Mouse (Mus musculus) adrenal gland, adult 2 months (tissue): ENCODE measurements around the gene Lrrc25. TPM values are rescaled to one million over a fixed set of nuclear protein-coding genes. Genes with fewer than 3 reads are reported as not detected.

ENCODE experiments used
- DNase-seq: peaks from one replicate; pipeline ENCODE4 v3.0.0; 2021
- polyA plus RNA-seq: library from polyadenylated mRNA; depleted of rRNA; stranded (reverse); fragments of >200 nt; gene quantifications from 2 replicates; pipeline ENCODE4 v1.2.3, GENCODE M21; 2012
- total RNA-seq, 2 experiments: library from RNA; stranded (reverse); gene quantifications; 2 replicates each; pipeline ENCODE4 v1.2.3; 2021

Lrrc25 gene
- total and polyA plus RNA-seq, 3 experiments: 1.8 to 8.4 (median 3.6) TPM

DNA sequence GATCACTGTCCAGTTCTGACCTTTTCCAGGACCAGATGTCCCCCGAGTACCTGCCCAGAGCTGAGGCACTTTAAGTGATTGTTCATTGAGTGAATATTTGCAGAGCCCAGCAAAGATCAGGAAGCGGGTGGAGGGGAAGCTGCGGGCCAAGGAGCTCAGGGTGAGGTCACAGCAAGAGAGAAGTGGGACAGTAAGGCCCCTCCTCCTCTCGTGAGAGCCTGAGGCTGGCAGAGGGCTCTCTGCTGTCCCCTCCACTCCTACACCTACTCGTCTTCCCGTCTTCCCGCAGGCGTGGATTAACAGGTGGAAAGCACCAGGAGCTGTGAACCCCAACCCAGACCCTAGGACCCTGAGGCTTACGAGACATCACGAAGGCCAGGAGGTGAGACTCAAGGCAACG, 690 bp downstream of the Lrrc25 start:
- no peak for DNase-seq

DNA sequence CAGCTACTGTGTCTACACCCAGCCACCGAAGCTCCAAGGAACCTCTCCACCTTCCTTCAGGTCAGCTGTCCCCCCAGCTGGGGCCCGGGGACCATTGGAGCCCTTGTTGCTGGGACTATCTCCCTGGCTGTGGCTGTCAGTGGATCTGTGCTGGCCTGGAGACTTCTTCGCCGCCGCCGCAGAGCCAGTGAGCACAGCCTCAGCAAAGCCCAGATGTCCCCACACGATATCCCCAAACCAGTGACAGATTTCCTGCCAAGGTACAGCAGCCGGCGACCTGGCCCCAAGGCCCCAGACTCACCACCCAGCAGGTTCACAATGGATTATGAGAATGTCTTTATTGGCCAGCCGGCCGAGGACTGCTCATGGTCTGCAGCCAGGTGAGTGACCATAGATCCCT, 2.0 kb downstream of the Lrrc25 start:
- DNase-seq: no peak

DNA sequence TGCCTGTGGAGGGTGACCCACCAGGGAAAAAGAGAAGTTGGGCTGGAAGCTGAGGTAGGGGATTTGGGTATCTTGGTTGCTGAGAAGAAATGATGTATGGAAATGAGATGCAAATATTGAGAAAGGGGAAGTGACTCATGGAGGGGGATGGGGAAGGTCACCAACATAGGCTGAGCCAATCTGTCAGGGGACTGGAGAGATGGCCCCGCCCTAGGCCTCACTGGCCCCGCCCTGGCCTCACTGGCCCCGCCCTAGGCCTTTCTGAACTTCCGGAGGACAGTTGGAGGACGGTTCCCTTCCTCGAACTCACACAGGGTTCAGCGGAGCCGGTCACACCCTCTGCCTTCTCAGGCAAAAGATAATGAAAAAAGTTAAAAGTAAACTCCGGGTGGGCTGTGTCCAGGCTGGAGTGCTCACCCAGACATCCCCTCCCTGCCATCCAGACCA, 3.0 kb downstream of the Lrrc25 start:
- no peak for DNase-seq

DNA sequence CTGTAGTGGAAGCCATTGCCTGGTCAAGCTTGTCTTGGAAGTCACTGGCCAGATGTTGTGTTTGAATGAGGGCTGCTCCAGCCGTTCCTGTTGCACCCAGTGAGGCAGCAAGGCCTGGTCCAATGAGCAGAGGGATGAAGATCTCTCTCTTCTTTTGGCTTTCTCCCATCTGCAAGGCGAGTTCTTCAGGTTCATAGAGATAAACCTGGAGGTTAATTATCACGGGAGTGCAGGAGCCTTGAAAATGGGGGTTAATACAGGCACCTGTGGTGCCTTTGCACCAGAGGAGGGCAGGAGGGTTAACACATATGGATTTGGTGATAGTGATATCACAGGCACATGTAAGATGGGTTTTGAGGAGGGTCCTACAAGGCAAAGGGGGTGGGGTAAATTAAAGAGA, 6.3 kb downstream of the Lrrc25 start:
- no peak for DNase-seq

DNA sequence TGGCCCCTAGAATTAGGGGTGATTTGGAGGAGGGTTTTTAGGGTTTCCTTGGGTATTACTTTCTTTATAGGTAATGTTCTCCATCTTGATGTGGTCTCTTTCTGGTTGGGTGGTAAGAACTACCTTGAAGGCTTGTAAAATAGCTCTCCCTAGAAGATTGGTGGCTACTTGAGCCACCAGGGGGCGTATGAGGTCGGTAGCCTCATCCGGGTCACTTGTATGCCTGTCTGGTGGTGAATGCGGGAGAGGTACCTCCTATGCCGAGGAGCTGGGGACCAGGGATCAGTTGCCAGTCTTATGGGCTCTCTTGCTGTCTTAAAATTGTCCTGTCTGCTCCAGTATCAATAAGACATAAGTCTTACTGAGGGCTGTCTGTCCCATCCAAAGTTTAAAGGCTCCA, 9.1 kb downstream of the Lrrc25 start:
- no peak for DNase-seq

DNA sequence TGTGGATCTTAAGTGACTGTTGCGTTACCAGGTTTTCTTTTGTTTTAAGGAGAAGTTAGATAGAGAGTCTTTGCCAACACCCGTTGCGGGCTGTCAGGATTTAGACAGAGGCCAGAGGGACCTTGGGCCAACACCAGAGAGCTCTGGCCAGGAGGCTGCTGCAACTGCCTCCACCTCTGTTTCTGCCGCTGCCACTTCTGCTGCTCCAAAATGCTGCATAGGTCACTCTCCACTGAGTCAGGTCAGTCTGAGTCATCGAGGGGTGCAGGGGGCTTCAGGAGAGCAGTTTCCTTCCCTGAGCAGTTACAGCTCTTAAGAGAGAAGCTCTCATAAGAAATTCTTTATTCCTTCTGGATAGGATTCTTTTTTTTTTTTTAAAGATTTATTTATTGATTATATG, 11.1 kb downstream of the Lrrc25 start:
- no peak for DNase-seq

DNA sequence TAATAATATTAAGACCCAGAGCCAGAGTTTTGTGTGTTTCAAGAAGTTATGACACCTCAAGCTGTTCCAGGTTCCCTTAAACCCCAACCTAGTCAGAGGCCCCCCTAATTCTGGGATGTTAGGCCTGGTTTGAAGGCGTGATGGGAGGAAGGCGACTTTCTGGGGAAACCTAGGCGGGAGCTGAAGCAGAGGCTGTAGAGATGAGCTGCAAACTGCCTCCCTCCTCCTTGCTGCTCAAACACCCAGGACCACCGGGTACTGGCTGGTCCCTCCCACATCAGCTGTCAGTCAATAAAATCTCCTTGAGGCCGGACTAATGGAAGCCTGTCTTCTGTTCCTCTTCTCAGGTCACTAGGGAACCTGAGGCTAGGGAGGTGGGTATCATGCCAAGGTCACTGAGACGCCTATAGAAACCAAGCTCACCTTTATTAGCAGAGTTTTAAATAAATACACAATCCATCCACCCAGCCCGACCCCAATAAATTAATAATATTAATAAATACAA, 13.1 kb downstream of the Lrrc25 start:
- DNase-seq: no peak

DNA sequence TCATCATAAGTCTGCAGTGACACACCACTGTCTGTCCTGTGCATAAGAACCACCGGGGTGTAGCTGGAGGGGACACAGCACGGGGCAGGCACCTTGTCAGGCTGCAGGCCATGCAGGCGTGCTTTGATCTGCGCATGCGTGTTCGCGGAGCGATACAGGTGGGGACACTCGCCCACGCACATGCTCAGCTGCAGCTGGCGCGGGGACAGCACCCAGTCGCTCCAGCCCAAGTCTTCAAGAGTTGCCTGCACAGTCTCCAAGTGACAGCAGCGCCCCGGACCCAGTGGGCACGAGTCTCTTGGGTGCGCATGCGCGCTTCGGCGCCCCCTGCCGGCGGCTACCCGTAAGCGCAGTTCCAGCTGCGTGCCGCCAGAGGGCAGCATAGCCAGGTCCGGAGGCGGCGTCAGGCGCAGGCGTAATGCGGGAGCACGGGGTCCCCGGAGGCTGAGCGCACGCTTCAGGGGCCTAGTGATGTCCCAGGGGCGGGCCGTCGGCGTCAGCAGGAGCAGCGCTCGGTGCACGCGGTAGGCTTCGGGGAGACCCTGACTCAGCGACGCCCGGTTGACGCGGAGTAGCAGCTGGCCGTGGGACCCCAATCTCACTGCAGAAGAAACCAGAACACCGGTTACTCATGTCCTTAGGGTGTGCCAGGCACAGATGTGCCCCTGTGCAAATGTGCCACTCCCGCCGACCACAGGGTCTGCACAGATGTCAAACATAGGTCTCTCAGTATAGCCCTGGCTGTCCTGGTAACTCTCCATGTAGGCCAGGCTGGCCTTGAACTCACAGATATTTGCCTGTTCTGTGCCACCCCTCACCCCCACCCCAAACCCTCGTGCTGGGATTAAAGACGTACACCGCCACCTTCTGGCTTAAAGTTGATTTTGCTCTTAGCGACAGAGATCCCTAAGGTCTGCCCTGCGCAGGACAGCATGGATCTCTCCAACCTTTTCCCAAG, 13.9 kb downstream of the Lrrc25 start:
- peak; percentile 92 for DNase-seq

DNA sequence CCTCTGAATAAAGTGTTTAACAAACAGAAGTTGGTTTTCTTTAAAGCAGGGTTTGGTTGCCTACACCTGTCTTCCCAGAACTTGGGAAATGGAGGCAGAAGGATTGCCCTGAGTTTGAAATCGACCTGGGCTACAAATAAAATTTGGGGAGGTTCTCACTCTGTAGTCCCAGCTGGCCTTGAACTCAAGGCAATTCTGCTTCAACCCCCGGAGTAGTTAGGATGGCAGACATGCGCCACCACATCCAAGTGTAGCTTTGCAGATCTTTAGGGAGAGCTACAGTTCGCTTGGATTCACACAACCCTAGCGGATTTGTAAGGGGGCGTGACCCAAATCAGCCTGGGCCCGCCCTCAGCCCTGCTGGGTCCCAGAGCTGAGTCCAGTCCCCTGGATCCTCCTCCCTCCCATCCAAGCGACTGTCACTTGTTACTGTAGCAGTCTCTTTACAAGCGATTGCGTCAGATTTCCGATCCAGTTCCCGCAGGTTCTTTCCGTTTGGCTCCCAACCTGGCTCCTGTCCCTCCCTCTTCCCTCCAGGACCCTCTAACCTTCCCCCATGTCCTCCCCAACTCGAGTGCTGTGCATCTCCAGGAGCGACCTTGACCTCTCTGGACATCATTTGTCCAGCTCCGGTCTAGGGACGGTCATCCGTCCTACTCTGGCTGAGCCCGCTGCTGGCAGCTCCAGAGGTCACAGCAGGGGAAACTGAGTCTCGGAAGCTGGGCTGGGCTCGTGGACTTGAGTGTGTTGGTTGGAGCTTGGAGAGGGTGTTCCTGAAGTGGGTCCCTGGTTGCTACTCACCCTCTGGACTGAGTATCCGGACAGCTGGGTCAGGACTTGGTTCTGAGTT, 14.8 kb downstream of the Lrrc25 start:
- peak; percentile 87 for DNase-seq

DNA sequence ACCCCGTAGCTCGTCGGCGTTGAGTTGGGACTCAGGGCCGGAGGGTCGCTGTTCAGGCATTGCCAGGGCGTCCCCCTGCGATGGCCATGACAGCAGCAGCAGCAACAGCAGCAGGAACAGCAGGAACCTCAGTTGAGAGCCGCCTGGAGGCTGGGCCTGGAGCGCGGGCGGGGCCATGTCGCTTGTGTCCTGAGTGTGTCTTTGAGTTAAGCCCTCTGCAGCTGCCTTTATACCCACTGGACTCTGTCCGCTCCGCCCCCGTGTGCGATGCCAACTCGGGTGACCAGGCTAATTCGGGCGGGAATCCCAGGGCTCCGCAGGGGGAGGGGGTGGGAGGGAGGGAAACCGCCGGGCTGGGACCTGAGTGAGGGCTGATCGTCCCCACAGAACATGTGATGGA, 15.5 kb downstream of the Lrrc25 start:
- peak; percentile 71 for DNase-seq

DNA sequence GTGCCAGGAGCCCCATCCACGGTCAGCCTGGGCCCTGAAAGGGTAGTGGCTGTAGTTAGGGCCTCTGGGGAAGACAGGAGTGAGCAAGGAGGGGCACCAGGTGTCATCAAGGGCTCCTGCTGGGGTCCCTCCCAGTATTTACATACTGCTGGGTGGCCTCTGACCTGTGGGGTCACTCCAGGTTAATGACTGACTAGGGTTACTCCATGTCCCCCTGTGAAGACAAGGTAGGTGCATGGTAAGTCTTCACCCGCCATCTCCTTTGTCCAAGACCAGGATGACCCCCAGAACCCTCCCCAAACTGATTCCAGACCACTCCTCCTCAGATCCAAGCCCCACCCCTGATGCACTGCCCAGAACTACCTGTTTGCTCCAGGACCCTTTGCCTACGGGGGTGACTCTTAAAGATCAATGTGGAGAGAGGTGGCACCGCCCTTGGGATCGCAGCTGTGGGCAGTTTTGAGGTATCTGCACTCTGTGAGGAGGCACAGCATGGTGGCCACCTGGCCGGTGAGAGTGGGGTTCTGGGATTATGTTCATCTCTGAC, 16.5 kb downstream of the Lrrc25 start, which contains the start of gene Gdf15:
Gdf15 (minus strand) TSS at position 111 of the 547 bp plus-strand sequence.
- no peak for DNase-seq

DNA sequence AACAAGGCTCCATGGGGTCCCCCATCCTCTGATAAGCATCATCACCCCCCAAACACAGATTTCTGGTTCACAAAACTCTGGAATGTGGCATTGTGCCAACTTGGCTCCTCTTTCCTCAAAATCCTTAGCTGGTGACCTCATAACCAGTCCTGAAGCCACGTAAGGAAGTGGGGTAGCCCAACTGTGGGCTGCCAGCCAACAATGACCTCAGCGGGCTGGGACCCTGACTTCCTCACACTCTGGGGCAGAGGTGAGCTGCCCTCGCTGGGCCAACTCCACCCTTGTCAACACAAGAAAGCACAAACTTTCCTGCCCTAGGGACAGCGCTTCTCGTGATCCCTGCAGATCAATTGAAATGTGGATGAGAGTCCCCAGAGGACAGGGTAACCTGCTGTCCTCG, 18.1 kb downstream of the Lrrc25 start:
- peak; percentile 83 for DNase-seq

DNA sequence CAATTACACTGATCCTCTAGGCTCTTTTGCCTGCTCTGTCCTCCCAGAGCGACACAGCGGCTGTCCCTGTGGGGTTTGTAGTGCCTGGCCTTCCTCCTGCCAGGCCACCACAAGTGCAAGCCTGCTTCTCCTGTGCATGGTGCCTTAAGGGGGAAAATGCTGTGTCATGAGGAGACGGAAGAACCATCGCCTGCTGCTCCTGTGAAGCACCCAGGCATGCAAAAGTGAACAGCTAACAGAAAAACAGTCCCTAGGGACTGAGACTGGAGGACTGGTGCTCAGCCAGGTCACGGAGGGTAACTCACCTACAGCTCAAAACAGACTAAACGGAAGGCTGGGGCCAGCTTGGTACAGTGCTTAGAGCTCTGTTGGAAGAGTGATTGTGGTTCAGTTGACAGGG, 19.6 kb downstream of the Lrrc25 start:
- no peak for DNase-seq

DNA sequence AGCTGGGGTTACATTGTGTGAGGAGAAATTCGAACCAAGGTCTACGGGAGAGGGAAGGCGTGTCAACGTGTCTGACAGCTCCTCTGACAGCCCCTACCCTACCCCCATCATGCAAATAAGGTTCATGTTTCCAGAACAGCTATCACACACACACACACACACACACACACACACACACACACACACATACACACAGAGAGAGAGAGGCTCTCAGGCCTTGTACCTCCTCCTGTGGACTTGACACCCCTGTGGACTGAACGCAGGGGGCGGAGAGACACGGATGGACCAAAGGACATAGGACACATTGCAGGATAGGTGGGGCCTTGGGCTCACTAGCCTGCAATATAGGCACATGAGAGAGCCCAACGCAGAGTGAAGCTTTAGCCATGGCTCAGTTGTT, 20.9 kb downstream of the Lrrc25 start:
- DNase-seq: no peak

DNA sequence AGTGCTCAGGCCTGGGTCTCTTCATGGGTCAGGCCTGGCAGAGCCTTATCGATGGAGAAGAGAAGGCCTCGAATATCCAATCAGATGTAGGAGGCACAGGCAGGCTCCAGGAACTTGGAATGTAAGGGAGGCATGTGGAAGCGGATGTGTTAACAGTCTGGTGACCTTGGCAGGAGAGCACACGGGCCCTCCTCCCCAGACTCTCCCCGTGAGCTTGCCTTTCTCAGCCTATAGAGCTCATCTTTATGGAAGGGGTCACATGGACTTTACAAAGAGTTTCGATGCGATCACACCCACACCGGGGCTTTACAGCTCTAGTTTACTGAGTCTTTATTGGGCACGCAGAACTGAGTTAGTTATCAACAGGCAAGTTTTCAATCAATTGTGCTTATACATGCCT, 22.8 kb downstream of the Lrrc25 start:
- DNase-seq: no peak

DNA sequence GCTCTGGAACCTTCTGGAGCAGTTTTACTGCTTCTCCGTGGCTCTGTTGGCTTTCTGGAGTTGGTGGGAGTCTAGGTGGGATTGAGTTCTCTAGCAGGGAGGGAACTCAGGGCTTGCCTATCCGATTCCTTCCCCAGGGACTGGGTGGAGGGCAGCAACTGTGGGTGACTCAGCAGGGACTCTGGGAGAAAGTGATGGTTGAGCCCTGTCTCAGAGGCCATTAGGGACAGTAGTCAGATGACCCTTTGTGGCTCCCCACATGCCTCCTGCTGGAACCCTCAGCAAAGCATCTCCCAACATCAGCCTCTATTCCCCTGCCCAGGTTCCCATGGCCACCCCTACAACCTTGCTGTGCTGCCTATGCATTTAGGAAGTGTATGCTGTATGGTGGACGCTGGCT, 27.1 kb downstream of the Lrrc25 start:
- no peak for DNase-seq

DNA sequence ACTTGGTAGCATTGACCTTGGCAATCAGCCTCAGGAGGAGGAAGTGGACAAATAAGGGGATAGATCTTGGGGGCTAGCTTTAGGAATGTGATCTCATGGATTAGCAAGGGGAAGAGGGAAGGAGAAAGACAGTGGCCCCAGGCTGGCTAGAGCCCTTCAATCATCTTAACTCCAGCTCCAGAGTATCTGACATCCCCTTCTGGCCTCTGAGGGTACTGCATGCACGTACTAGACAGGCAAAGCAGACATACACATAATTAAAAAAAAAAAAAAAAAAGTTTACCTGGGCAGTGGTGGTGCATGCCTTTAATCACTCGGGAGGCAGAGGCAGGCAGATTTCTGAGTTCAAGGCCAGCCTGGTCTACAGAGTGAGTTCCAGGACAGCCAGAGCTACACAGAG, 28.1 kb downstream of the Lrrc25 start:
- DNase-seq: no peak

DNA sequence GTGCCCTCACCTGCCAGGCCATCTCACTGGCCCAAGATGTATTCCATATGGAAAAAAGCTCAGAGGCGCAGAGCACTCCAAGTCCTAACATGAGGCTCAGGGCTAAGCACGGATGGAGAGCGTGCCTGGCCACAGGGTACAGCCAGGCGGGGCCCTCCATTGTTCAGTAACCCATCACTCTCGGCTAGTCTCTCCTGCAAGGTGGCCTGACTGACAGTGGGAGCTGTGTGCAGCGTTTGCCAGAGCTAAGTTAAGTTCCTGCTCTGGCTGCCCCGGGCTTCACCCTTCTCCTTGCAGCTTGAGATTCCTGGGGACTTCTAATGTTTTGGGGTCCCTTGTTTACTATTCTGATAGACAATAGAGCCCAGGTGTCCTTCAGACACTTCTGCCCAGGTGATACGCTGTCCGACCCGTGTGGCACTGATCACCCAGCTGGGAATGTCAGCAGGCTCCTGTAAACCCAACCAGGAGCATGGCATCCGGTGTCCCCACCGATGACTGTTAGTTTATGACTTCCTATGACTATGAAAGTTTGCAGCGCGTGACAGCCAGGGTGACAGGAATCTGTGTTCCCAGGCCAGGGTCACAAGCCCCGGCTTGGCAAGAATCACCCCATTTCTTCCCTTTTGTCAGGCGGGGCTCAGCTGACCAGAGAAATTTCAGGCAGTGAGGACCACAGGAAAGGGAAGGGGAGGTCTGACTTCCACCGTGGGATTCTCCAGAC, 29.7 kb downstream of the Lrrc25 start:
- DNase-seq: peak; percentile 83

DNA sequence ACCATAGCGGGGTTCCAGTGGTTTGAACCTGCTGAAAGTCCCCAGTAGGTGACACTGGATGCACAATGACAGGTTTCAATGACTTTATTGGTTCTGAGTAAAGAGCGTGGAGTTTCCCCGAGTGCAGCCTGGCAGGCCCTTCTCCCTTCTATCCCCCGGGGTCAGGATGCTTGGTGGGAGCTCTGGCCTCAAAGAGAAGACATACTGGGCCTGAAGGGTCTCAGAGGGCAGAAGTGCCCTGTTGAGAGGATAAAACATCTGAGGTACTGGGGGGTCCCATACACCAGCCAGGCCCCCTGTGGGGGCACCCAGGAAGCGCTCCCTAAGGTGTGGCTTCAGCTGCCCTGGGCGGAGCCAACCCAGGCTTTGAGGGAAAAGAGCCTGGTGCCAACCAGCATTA, 30.4 kb downstream of the Lrrc25 start:
- DNase-seq: no peak

DNA sequence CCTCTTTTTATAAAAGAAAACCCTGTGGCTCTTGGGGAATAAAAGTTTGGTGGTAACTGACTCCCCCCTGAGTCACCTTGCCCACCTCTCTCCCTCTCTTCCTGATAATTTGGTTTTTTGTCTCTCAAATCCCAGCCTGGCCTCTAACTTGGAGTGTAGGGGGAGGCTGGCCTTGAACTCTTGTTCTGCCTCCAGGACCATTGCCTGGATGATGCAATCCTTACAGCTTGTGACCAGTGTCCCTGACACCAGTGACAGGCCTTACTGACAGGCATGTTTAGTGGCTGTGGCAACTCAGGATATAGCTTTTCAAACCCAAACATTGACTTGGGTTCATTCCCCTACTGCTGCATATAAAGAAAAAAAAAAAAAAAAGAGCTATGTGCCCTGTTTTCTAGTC, 30.8 kb downstream of the Lrrc25 start:
- DNase-seq: peak; percentile 84

DNA sequence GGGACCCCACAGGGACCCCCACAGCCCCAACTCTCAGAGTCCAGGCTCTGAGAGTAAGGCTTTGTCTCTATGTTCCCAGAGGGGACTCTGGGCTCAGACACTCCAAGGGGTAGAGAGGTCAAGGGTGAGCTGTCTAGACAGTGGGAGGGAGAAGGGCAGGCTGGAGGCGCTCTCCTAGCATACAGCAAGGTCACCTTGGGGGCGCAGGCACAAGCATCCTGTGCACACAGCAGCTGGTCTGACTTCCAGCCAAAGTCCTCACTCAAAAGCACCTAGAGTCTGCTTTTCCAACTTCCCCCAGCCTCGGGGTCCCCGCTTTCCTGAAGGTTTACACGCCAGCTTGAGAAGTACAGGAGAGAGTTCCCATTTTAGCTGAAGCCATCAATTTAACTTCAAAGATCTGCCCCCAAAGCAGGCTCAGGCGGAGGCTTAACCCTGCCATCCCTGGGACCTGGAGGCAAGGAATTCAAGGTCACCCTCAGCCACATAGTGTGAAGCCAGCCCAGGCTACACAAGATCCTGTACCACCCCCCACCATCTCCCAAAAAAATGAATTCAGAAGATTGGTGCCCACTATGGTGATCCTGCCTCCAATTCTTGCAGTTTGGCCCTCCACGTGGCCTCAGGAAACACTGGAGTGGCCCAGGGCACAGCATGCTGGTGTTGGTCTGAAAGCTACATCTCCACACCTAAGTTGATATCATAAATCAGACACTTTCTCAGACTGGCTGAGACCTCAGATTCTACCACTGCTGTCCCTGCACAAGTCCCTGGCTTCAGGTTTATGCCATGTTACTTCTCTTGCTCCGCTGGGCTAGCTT, 31.6 kb downstream of the Lrrc25 start:
- peak; percentile 64 for DNase-seq
